Mouse (Mus musculus): ENCODE results near the gene Cfap65. TPM values are rescaled to one million over a fixed set of nuclear protein-coding genes. Genes with fewer than 3 reads are reported as not detected.

Gene Cfap65
- total RNA-seq, 2 experiments from 2014 or later = not detected

Small RNA genes within 50 kb of the gene (microRNA-seq; reads per million reads assigned to microRNA genes)
- 47,453 reads per million, percentile 99 among the genes with 10 or more reads in this experiment for gene Mir375

Other genes starting within 250 kb of the Cfap65 start
- 1 to 10 TPM; 6.2 to 8.0 TPM for gene Cyp27a1, start 222.0 kb downstream of the Cfap65 start, total RNA-seq (2021)
- under 1 TPM; 0.42 to 0.45 TPM for gene Prkag3, start 186.4 kb downstream of the Cfap65 start, total RNA-seq (2021)
- gene Wnt6, start 163.7 kb downstream of the Cfap65 start, total RNA-seq (2021) = 1 to 10 TPM; 3.1 to 3.5 TPM
- under 1 TPM; 0.23 to 0.50 TPM for gene Wnt10a, start 144.1 kb downstream of the Cfap65 start, total RNA-seq (2021)
- 10 to 100 TPM in 1 of 2 experiments, 1 to 10 TPM in 1; 6.6 to 10.1 TPM for gene Cdk5r2, start 80.7 kb downstream of the Cfap65 start, total RNA-seq (2021)
- 1 to 10 TPM; 2.1 to 3.4 TPM for gene Fev, start 50.2 kb downstream of the Cfap65 start, total RNA-seq (2021)
- 1 to 10 TPM; 2.0 to 3.3 TPM for gene Cryba2, start 42.5 kb downstream of the Cfap65 start, total RNA-seq (2021)
- under 1 TPM; 0.45 to 0.70 TPM for gene Ihh, start 16.1 kb upstream of the Cfap65 start, total RNA-seq (2021)
- 1 to 10 TPM; 4.4 to 4.5 TPM for gene Nhej1, start 189.6 kb upstream of the Cfap65 start, total RNA-seq (2021)
- gene Slc23a3, start 198.3 kb upstream of the Cfap65 start, total RNA-seq (2021) = 1 to 10 TPM in 1 of 2 experiments, under 1 TPM in 1; 0.56 to 1.6 TPM
- gene Cnppd1, start 207.1 kb upstream of the Cfap65 start, total RNA-seq (2021) = 10 to 100 TPM; 52.1 to 55.4 TPM
- gene Retreg2, start 207.2 kb upstream of the Cfap65 start, total RNA-seq (2021) = 10 to 100 TPM; 90.3 to 92.2 TPM
- 10 to 100 TPM; 27.5 to 31.4 TPM for gene Zfand2b, start 233.0 kb upstream of the Cfap65 start, total RNA-seq (2021)
- gene Abcb6, start 244.8 kb upstream of the Cfap65 start, total RNA-seq (2021) = 10 to 100 TPM; 42.1 TPM